Mouse (Mus musculus) hindbrain, embryonic 11.5 days (tissue): Measurements from ENCODE around the gene Nol9. TPM values are rescaled to one million over a fixed set of nuclear protein-coding genes. Genes with fewer than 3 reads are reported as not detected.

Experiments
- ATAC-seq: fragments of 200-750 bp; cut with Nextera tagmentation; 2 replicates; pipeline ENCODE4 v1.8.0; 2017; ENCODE audit warnings: mild to moderate bottlenecking, moderate TSS enrichment, moderate library complexity; ENCODE audit not compliant: low FRiP score
- DNase-seq: peaks from one replicate; pipeline ENCODE4 v3.0.0-alpha.2; 2015; ENCODE audit warnings: low spot score
- H3K27ac ChIP-seq: fragments of 300-500 bp; sonication (generic); 2 replicates; pipeline ENCODE4 v1.5.1; 2014; ENCODE audit warnings: mild to moderate bottlenecking, low read depth, low read length
- H3K27me3 ChIP-seq: fragments of 300-500 bp; sonication (generic); 2 replicates; pipeline ENCODE4 v1.6.1; 2014; ENCODE audit warnings: mild to moderate bottlenecking, low read length, moderate library complexity, mixed read lengths; ENCODE audit not compliant: control insufficient read depth, insufficient read depth
- H3K36me3 ChIP-seq: fragments of 300-500 bp; sonication (generic); 2 replicates; pipeline ENCODE4 v1.6.1; 2014; ENCODE audit warnings: mild to moderate bottlenecking, low read length, moderate library complexity, mixed read lengths; ENCODE audit not compliant: control insufficient read depth, insufficient read depth
- H3K4me1 ChIP-seq: fragments of 300-500 bp; sonication (generic); replicated peaks from 2 replicates; pipeline ENCODE4 v1.6.1; 2014; ENCODE audit warnings: low read length, mixed read lengths; ENCODE audit not compliant: control insufficient read depth, insufficient read depth
- H3K4me2 ChIP-seq: fragments of 300-500 bp; sonication (generic); replicated peaks from 2 replicates; pipeline ENCODE4 v1.6.1; 2014; ENCODE audit warnings: mild to moderate bottlenecking, low read depth, low read length
- H3K4me3 ChIP-seq: fragments of 300-500 bp; sonication (generic); 2 replicates; pipeline ENCODE4 v1.5.1; 2014; ENCODE audit warnings: low read depth, low read length
- H3K9ac ChIP-seq: fragments of 300-500 bp; sonication (generic); 2 replicates; pipeline ENCODE4 v1.6.1; 2014; ENCODE audit warnings: low read depth, low read length
- H3K9me3 ChIP-seq: fragments of 300-500 bp; sonication (generic); 2 replicates; pipeline ENCODE4 v1.6.1; 2016; ENCODE audit warnings: low read length; ENCODE audit not compliant: control insufficient read depth
- WGBS: fragments of 180-500 bp; shearing (Covaris S2); extraction: QIAGEN DNeasy Blood & Tissue Kit; methylation state at CpG from one replicate; pipeline ENCODE4 v1.1.7; 2014; 5-methylcytosine and 5-hydroxymethylcytosine counted together
- polyA plus RNA-seq: library from polyadenylated mRNA; unstranded; fragments of >200 nt; fragmentation: Nextera tagmentation; extraction: Ambion mirVana; gene quantifications from 2 replicates; pipeline ENCODE4 v1.2.1, GENCODE M21; 2014

The Nol9 gene
- polyA plus RNA-seq, 1 experiment from 2014 or later = 23.2 TPM

DNA sequence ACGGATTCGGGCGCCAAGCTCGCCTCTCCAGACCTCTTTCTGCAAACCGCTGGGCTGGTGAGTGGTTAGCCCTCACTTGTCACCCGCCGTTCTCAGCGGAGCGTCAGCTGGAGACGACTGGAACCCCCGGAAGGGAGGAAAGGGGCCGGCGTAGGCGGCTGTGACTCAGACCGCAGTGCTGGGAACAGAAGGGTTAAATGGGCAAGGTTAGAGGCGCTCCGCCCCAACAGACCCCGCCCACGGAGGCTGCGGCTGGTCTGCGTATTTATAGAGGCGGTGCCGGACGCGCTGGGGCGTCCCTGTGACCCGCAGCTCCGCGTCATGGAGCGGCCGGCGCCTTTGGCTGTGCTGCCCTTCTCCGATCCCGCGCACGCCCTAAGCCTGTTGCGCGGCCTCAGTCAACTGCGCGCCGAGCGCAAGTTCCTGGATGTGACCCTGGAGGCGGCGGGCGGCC lies 30.5 kb upstream of the Nol9 start, which contains the start of gene Klhl21:
TSS of gene Klhl21 (plus strand) at position 182 of the 454 bp plus-strand sequence.
- Histone ChIP-seq H3K27ac (peak within 1 kb of the TSS; percentile 51; the same call in 1 of the 2 replicates), H3K36me3 (no peaks in the 10 kb centered on the region), H3K4me3 (peak within 1 kb of the TSS; percentile 71), H3K4me2 (peak within 1 kb of the TSS; percentile 100), H3K4me1 (peaks cover 9% of the 10 kb centered on the region), H3K9ac (peak within 1 kb of the TSS; percentile 62), H3K9me3 (no peaks in the 10 kb centered on the region), H3K27me3 (peaks cover 21% of the 10 kb centered on the region)
- DNase-seq = peak; percentile 94
- under 1% methylated on average over 43 of the region's 45 CpGs for WGBS
- peak; percentile 91 for ATAC-seq

DNA sequence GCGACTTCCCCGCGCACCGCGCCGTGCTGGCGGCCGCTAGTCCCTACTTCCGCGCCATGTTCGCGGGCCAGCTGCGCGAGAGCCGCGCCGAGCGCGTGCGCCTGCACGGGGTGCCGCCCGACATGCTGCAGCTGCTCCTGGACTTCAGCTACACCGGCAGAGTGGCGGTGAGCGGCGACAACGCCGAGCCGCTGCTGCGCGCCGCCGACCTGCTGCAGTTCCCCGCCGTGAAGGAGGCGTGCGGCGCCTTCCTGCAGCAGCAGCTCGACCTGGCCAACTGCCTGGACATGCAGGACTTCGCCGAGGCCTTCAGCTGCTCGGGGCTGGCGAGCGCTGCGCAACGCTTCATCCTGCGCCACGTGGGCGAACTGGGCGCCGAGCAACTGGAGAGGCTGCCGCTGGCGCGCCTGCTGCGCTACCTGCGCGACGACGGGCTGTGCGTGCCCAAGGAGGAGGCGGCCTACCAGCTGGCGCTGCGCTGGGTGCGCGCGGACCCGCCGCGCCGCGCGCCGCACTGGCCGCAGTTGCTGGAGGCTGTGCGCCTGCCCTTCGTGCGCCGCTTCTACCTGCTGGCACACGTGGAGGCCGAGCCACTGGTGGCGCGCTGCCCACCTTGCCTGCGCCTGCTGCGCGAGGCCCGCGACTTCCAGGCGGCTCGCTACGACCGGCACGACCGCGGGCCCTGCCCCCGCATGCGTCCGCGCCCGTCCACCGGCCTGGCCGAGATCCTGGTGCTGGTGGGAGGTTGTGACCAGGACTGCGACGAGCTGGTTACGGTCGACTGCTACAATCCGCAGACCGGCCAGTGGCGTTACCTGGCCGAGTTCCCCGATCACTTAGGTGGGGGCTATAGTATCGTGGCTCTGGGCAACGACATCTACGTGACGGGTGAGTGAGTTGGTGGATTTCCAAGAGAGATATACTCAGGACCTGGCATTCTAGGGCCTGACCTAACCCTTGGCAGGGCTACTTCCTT lies 29.8 kb upstream of the Nol9 start:
- Histone ChIP-seq H3K4me2 (peak overlapping the region; percentile 100), H3K36me3 (no peaks in the 10 kb centered on the region), H3K27ac (peak overlapping the region; percentile 51; the same call in 1 of the 2 replicates), H3K9ac (peak overlapping the region; percentile 62), H3K4me3 (peak overlapping the region; percentile 71), H3K4me1 (peaks cover 9% of the 10 kb centered on the region), H3K9me3 (no peaks in the 10 kb centered on the region), H3K27me3 (peaks cover 21% of the 10 kb centered on the region)
- DNase-seq = peak; percentile 62
- WGBS = under 1% methylated on average over 115 of the region's 115 CpGs
- peak; percentile 81 for ATAC-seq

DNA sequence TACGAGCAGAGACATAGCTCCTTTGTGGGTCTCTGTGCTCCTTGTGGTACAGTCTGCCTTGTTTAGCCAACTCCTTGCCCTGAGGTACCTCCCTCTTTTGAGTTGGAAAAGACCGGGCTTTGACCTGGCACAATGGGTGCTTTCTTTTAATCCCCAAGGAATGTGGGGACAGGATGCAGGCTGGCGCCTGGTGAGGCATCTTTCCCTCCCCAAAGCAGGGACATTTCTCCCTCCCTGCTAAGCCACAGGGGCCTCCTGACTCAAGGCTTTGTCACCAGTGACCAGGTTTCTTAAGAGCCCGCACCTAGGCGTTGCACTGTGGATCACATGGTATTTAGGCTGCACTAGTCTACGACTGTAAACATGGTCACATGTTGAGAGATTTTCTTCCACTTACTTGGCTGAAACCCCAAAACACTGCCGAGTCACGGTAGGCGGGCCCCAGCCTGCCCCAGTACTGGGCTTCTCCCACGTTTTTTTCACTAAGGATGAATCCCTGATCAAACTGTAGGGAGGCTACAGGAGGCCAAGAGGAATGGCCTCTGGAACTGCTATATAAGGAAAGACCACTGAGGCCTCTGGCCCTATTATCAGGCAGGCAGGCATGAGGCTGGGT lies 28.9 kb upstream of the Nol9 start:
- H3K36me3 ChIP-seq = no peaks in the 10 kb centered on the region
- peaks cover 9% of the 10 kb centered on the region for H3K4me1 ChIP-seq
- WGBS = 2% methylated on average over 10 of the region's 10 CpGs
- no peak overlapping the region for H3K27ac ChIP-seq
- H3K4me3 ChIP-seq = peak overlapping the region; percentile 71
- peak; percentile 18 for DNase-seq
- peak overlapping the region; percentile 7; the same call in 1 of the 2 replicates for H3K9ac ChIP-seq
- H3K27me3 ChIP-seq = peaks cover 21% of the 10 kb centered on the region
- peak overlapping the region; percentile 100 for H3K4me2 ChIP-seq
- H3K9me3 ChIP-seq = no peaks in the 10 kb centered on the region
- ATAC-seq = no peak

DNA sequence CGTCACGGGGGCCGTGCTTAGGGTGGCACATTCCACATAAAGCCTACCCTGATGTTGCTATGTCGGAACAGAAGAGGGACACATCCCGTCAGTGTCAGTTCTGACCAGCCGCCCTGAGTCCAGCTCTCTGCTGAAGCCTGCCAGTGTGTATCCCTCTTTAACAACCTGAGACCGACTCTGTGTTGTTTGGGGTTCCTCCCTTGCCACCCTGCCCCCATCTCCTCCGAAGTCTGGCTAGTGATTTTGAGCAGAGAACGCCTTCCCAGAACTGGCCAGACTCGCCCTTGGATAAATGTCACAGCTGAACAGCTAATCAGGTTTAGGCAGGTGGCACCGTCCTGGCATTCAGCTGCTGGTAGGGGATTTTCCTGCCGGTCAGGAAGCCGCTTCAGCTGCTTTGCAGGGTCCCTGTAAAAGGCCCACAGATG lies 28.4 kb upstream of the Nol9 start:
- H3K9ac ChIP-seq = 0 out of 2 replicates have a peak overlapping the region, but pooled peaks have one; percentile 11
- H3K4me1 ChIP-seq = peaks cover 9% of the 10 kb centered on the region
- DNase-seq (no peak), ATAC-seq (no peak)
- H3K4me3 ChIP-seq = peak overlapping the region; percentile 71
- H3K27me3 ChIP-seq = peaks cover 21% of the 10 kb centered on the region
- WGBS = 12% methylated on average over 13 of the region's 13 CpGs
- no peaks in the 10 kb centered on the region for H3K36me3 ChIP-seq
- no peak overlapping the region for H3K27ac ChIP-seq
- peak overlapping the region; percentile 100 for H3K4me2 ChIP-seq
- H3K9me3 ChIP-seq = no peaks in the 10 kb centered on the region

DNA sequence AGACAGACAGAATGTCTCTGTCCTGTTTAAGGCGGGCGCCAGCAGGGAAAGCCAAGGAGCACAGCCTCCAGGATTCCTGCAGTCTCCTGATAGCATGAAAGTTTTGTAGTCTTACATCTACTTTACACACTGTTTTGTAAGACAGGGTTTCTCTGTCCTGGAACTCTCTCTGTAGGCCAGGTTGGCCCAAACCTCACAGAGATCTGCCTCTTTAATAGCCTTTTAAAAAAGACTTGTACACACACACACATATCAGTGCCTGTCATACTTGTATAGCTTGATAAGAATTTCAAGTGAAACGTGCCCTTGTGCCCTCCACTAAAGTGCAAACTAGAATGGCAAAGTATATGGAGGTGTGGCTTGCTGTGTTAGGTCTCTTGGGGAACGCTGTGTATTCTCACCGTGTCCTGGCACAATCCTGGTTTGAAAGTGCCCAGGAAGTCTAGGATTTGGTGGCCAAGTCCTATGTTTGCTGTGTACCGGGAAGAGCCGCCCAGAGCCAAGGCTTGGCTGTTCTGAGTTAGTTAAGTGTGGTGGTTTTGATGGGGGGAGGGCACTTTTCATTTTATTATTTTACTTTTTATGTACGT lies 27.9 kb upstream of the Nol9 start:
- H3K9me3 ChIP-seq = no peaks in the 10 kb centered on the region
- H3K9ac ChIP-seq = 0 out of 2 replicates have a peak overlapping the region, but pooled peaks have one; percentile 11
- H3K4me3 ChIP-seq = peak overlapping the region; percentile 71; the same call in 1 of the 2 replicates
- H3K4me1 ChIP-seq = peaks cover 9% of the 10 kb centered on the region
- peak overlapping the region; percentile 100; the same call in 1 of the 2 replicates for H3K4me2 ChIP-seq
- ATAC-seq = no peak
- no peaks in the 10 kb centered on the region for H3K36me3 ChIP-seq
- no peak overlapping the region for H3K27ac ChIP-seq
- DNase-seq = no peak
- WGBS = 87% methylated on average over 8 of the region's 8 CpGs
- peaks cover 21% of the 10 kb centered on the region for H3K27me3 ChIP-seq

DNA sequence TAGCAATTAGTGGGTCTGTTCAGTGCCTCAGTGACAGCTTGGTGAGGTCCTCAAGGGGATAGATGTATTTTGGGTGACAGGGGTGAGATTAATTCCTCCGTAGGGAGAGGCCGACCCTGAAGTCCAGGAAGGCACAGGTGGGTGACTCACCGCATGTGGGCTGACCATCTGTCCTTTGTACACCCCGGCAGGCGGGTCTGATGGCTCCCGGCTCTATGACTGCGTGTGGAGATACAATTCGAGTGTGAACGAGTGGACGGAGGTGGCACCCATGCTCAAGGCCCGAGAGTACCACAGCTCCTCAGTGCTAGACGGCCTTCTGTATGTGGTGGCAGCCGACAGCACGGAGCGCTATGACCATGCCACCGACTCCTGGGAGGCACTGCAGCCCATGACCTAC lies 27.0 kb upstream of the Nol9 start:
- WGBS = 92% methylated on average over 16 of the region's 16 CpGs
- Histone ChIP-seq H3K4me1 (peaks cover 9% of the 10 kb centered on the region), H3K4me2 (no peak overlapping the region), H3K36me3 (no peaks in the 10 kb centered on the region), H3K9me3 (no peaks in the 10 kb centered on the region), H3K27ac (no peak overlapping the region), H3K9ac (no peak overlapping the region), H3K4me3 (no peak overlapping the region), H3K27me3 (peaks cover 21% of the 10 kb centered on the region)
- ATAC-seq (no peak), DNase-seq (no peak)

DNA sequence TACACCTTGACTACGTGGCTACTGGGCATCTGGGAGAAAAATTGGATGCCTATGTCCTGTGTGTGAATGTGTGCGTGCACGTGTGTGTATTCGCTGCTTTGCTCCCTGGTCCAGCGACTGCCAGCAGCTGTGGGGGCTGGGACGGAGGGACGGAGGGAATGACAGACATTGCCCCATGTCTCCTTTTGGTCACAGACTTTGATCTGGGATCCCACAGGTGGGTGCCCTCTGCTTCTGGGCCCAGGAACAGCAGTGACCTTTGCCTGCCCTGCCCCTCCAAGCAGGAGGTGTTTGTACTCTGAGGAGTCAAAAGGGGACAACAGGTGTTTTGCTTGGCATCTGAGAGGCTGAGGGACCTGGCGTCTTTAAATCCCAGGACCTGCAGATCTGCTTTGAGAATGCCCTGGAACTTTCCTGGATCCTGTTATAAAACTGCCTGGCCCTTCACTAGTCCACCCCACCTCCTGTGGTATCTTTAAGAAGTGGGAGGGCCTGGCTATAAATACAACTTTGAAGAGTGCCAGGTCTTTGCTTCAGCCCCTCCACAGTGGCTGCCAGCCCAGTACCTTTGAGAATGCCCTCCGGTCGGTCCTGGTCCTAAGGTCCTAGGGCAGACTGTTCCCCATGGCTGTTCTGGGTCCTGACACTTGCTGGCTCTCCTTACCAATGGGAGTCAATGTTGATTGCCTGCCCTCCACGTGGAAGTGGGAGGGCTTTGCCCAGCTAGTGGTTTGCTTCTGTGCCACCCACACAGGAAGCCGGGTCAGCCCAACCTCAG lies 25.9 kb upstream of the Nol9 start:
- no peak for DNase-seq
- Histone ChIP-seq H3K36me3 (no peaks in the 10 kb centered on the region), H3K4me2 (no peak overlapping the region), H3K9ac (no peak overlapping the region), H3K9me3 (no peaks in the 10 kb centered on the region), H3K4me3 (no peak overlapping the region), H3K27ac (no peak overlapping the region), H3K27me3 (peaks cover 14% of the 10 kb centered on the region), H3K4me1 (peaks cover 7% of the 10 kb centered on the region)
- WGBS = 86% methylated on average over 12 of the region's 12 CpGs
- ATAC-seq = no peak

DNA sequence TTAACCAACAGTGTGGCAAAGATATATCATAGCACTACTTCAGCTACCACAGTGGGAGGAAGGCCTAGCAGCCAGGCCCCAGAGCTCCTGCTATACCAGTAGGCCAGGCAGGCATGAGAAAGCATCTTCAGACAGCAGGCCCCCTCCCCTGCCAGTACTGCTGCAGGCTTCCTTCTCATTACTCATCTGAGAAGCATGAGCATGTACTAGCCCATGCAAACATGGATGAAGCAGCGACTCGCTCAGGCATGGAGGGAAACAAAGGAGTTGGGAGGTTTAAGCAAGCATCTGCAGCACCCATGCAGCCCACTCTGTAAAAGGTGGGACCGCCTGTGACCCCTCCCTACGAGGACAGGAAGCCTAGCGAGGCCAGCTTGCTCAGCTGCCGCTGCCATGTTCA lies 20.0 kb upstream of the Nol9 start:
- no peaks in the 10 kb centered on the region for H3K9me3 ChIP-seq
- H3K4me3 ChIP-seq = no peak overlapping the region
- no peak for ATAC-seq
- 88% methylated on average over 6 of the region's 6 CpGs for WGBS
- H3K9ac ChIP-seq = no peak overlapping the region
- H3K4me1 ChIP-seq = no peaks in the 10 kb centered on the region
- DNase-seq = no peak
- H3K4me2 ChIP-seq = no peak overlapping the region
- no peak overlapping the region for H3K27ac ChIP-seq
- no peaks in the 10 kb centered on the region for H3K27me3 ChIP-seq
- peaks cover 8% of the 10 kb centered on the region for H3K36me3 ChIP-seq
